Mouse (Mus musculus) bone marrow macrophage, adult 2 months (primary cell): ENCODE measurements at regions not wholly inside any gene's neighbourhood (a gene's known extent, or its start where the extent isn't known, plus 50 kb on each side); places are given as distances from the start of the nearest gene placed in this dataset.

Experiments
- CTCF ChIP-seq: IDR thresholded peaks from 2 replicates; pipeline ENCODE4 v1.5.1; 2012; ENCODE audit warnings: low read depth, mild to moderate bottlenecking, low read length, moderate library complexity
- POLR2A ChIP-seq: IDR thresholded peaks from 2 replicates; pipeline ENCODE4 v1.6.1; 2012; ENCODE audit warnings: mild to moderate bottlenecking, low read depth, low read length, borderline replicate concordance

DNA sequence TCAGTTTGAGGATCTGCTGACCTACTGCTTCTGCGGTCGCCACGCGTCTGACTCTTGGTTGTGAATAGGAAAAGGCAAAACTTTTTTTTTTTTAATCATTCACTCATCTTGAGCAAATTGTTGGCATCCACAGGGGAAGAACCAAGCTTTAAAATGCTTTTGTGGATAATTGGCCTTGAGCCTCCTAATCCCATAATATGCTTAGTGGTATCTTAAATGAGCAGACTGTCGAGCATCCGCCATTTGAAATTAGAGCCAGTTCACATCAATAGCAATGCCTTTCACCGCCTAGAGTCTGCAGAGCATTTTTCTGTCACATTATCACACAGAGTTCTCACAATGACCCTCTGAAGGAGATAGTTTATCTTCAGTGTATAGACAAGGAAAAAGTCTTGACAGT is 153.7 kb upstream of the Bmper start:
- TF ChIP-seq CTCF (no peak), POLR2A (no peak)
